Mouse (Mus musculus): ENCODE measurements around the gene Dstyk.

Gene Dstyk

GRCm38 (mm10) chr1:132511521-132511920 lies 94.2 kb downstream of the Dstyk start:
- no peak for DNase-seq (ENCODE audit: low read depth, low spot score)

- DNase-seq (ENCODE audit: low read depth, low spot score): no peak
These were observed 94.8 kb downstream of the Dstyk start for GRCm38 (mm10) chr1:132512106-132512505.

- no peak for DNase-seq (ENCODE audit: low read depth, low spot score)
These were observed 98.0 kb downstream of the Dstyk start for GRCm38 (mm10) chr1:132515339-132515738.

Measured in retina, adult 2 months (tissue).